Mouse (Mus musculus): ENCODE results near the gene G430095P16Rik. TPM values are rescaled to one million over a fixed set of nuclear protein-coding genes. Genes with fewer than 3 reads are reported as not detected.

The G430095P16Rik gene
- polyA plus RNA-seq, 1 experiment, result 2.0 TPM

GRCm38 (mm10) chr8:84737608-84738007 is 14.8 kb downstream of the G430095P16Rik start:
- H3K4me1 ChIP-seq (ENCODE audit: control insufficient read depth, insufficient read depth, low read length), result peaks cover 59% of the 10 kb centered on the region
- DNase-seq, result peak; percentile 78
- TF ChIP-seq POLR2A (IDR thresholded peaks at IDR 0.05; ENCODE audit: borderline replicate concordance, extremely low read depth, low read depth, low read length) (no peak), CTCF (IDR thresholded peaks at IDR 0.05; ENCODE audit: insufficient read depth, low read length) (peak; percentile 94)
- WGBS, result 7% methylated on average over 16 of the region's 16 CpGs
- H3K4me3 ChIP-seq (replicated peaks; ENCODE audit: extremely low read depth, low read depth, low read length), result peak overlapping the region; percentile 10

GRCm38 (mm10) chr8:84738266-84738665 is 15.5 kb downstream of the G430095P16Rik start:
- TF ChIP-seq CTCF (IDR thresholded peaks at IDR 0.05; ENCODE audit: insufficient read depth, low read length) (no peak), POLR2A (IDR thresholded peaks at IDR 0.05; ENCODE audit: borderline replicate concordance, extremely low read depth, low read depth, low read length) (no peak)
- 35% methylated on average over 10 of the region's 10 CpGs for WGBS
- no peak for DNase-seq
- Histone ChIP-seq H3K4me1 (ENCODE audit: control insufficient read depth, insufficient read depth, low read length) (peaks cover 59% of the 10 kb centered on the region), H3K4me3 (replicated peaks; ENCODE audit: extremely low read depth, low read depth, low read length) (no peak overlapping the region)

- H3K4me1 ChIP-seq (ENCODE audit: control insufficient read depth, insufficient read depth, low read length), result peaks cover 62% of the 10 kb centered on the region
- WGBS, result 68% methylated on average over 10 of the region's 10 CpGs
- TF ChIP-seq POLR2A (IDR thresholded peaks at IDR 0.05; ENCODE audit: borderline replicate concordance, extremely low read depth, low read depth, low read length) (no peak), CTCF (IDR thresholded peaks at IDR 0.05; ENCODE audit: insufficient read depth, low read length) (no peak)
- no peak overlapping the region for H3K4me3 ChIP-seq (replicated peaks; ENCODE audit: extremely low read depth, low read depth, low read length)
- DNase-seq, result no peak
Measured at GRCm38 (mm10) chr8:84738715-84739400, 16.1 kb downstream of the G430095P16Rik start.

GRCm38 (mm10) chr8:84739401-84739742 is 16.6 kb downstream of the G430095P16Rik start:
- Histone ChIP-seq H3K4me3 (replicated peaks; ENCODE audit: extremely low read depth, low read depth, low read length) (no peak overlapping the region), H3K4me1 (ENCODE audit: control insufficient read depth, insufficient read depth, low read length) (peaks cover 66% of the 10 kb centered on the region)
- 0% methylated on average over 1 of the region's 1 CpGs for WGBS
- no peak for DNase-seq
- TF ChIP-seq POLR2A (IDR thresholded peaks at IDR 0.05; ENCODE audit: borderline replicate concordance, extremely low read depth, low read depth, low read length) (no peak), CTCF (IDR thresholded peaks at IDR 0.05; ENCODE audit: insufficient read depth, low read length) (no peak)

- WGBS, result 33% methylated on average over 13 of the region's 13 CpGs
- no peak for DNase-seq
- TF ChIP-seq POLR2A (IDR thresholded peaks at IDR 0.05; ENCODE audit: borderline replicate concordance, extremely low read depth, low read depth, low read length) (no peak), CTCF (IDR thresholded peaks at IDR 0.05; ENCODE audit: insufficient read depth, low read length) (no peak)
- Histone ChIP-seq H3K4me3 (replicated peaks; ENCODE audit: extremely low read depth, low read depth, low read length) (no peak overlapping the region), H3K4me1 (ENCODE audit: control insufficient read depth, insufficient read depth, low read length) (peaks cover 75% of the 10 kb centered on the region)
Measured at GRCm38 (mm10) chr8:84740895-84741843, 18.4 kb downstream of the G430095P16Rik start.

- DNase-seq, result peak; percentile 55
- H3K4me3 ChIP-seq (replicated peaks; ENCODE audit: extremely low read depth, low read depth, low read length), result no peak overlapping the region
Measured at GRCm38 (mm10) chr8:84742171-84743053, 19.6 kb downstream of the G430095P16Rik start.

GRCm38 (mm10) chr8:84743054-84743415 is 20.2 kb downstream of the G430095P16Rik start:
- DNase-seq, result no peak
- WGBS, result 32% methylated on average over 10 of the region's 10 CpGs
- no peak overlapping the region for H3K4me3 ChIP-seq (replicated peaks; ENCODE audit: extremely low read depth, low read depth, low read length)
- H3K4me1 ChIP-seq (ENCODE audit: control insufficient read depth, insufficient read depth, low read length), result peaks cover 70% of the 10 kb centered on the region
- TF ChIP-seq POLR2A (IDR thresholded peaks at IDR 0.05; ENCODE audit: borderline replicate concordance, extremely low read depth, low read depth, low read length), result no peak
- no peak for TF ChIP-seq CTCF (IDR thresholded peaks at IDR 0.05; ENCODE audit: insufficient read depth, low read length)

More at GRCm38 (mm10) chr8:84742171-84743053, 19.6 kb downstream of the G430095P16Rik start:
- peaks cover 75% of the 10 kb centered on the region for H3K4me1 ChIP-seq (ENCODE audit: control insufficient read depth, insufficient read depth, low read length)
- WGBS, result 33% methylated on average over 32 of the region's 32 CpGs
- TF ChIP-seq CTCF (IDR thresholded peaks at IDR 0.05; ENCODE audit: insufficient read depth, low read length) (no peak), POLR2A (IDR thresholded peaks at IDR 0.05; ENCODE audit: borderline replicate concordance, extremely low read depth, low read depth, low read length) (no peak)

GRCm38 (mm10) chr8:84743517-84744420 is 21.0 kb downstream of the G430095P16Rik start:
- peaks cover 63% of the 10 kb centered on the region for H3K4me1 ChIP-seq (ENCODE audit: control insufficient read depth, insufficient read depth, low read length)
- H3K4me3 ChIP-seq (replicated peaks; ENCODE audit: extremely low read depth, low read depth, low read length), result no peak overlapping the region
- DNase-seq, result peak; percentile 73
- TF ChIP-seq POLR2A (IDR thresholded peaks at IDR 0.05; ENCODE audit: borderline replicate concordance, extremely low read depth, low read depth, low read length) (no peak), CTCF (IDR thresholded peaks at IDR 0.05; ENCODE audit: insufficient read depth, low read length) (no peak)
- WGBS, result 30% methylated on average over 16 of the region's 17 CpGs

All from lung, adult 2 months (tissue).